Mouse (Mus musculus): ENCODE results near the gene Psmd14.

DNA sequence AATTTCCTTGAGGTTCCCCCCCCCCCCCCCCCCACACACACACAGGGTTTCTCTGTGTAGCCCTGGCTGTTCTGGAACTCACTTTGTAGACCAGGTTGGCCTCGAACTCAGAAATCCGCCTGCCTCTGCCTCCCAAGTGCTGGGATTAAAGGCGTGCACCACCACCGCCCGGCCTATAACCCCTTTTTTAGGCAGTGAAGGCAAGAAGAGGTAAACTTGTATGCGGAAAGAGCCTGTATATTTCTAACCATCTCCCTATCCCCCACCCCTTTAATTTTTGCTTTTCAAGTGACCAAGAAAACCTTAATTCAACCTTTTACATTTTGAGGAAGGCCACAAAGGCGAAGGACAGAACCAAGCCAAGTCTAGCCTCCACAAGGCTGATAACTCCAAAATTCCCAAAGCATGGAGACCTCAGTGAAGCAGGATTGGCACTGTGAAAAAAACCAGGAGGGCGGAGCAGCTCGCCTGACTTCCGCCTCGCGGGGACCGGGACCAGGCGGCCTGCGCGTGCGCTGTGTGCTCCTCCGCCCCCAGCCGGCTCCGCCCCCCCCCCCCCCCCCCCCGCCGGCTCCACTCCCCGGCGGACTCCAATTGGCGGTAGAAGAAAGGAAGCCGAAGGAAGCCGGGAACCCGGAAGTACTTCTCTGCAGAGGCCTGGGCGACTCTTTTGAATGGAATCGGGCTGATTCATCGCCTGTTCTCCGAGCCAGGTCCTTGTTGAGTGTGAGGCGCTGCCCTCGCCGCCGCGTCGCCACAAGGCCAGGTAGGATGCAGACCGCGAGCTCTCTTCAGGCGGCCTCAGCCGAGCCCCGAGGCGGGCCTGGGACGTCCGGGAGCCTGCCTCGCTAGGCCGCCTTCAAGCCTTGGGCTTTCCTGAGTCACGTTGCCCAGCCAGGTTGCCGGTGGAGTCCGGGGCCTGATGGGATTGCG is at the start of gene Psmd14:
- TF ChIP-seq CTCF (IDR thresholded peaks at IDR 0.05; ENCODE audit: low read depth) (no peak), EP300 (optimal IDR thresholded peaks at IDR 0.05) (no peak)

All from stomach, postnatal 0 days (tissue).